Mouse (Mus musculus): ENCODE measurements around the gene Tiam1. TPM values are rescaled to one million over a fixed set of nuclear protein-coding genes. Genes with fewer than 3 reads are reported as not detected.

Gene Tiam1
- polyA plus RNA-seq, 1 experiment from 2014 or later, result 18.8 TPM

DNA sequence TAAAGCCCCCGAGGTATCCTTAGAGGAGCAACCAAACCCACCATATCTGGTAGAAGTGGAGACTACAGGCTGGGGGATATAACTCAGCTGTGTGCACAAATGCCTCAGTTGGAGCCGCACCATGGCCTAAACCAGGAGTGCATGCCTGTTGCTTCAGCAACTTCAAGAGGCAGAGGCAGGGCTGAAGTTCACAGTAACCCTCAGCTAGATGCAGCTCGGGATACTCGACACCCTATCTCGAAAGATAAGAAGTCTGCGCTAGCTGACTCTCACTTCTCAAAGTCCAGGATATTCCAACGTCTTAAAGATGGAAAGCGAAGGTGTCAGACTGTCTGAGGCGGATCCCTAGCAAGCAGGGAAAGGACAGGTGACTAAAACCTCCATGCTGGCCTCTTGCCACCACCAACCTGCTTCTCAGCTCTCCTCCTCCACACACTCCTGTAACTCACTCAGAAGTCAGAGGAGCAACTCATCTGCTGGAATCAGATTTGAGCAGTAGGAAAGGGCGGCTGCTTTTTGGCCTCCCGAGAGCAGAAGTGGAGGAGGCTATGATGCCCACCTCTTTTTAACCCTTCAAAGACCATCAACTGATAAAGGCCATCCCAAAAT is 52.4 kb downstream of the Tiam1 start:
- Histone ChIP-seq H3K9me3 (ENCODE audit: control insufficient read depth, low read length) (no peaks in the 10 kb centered on the region), H3K27me3 (ENCODE audit: control insufficient read depth, insufficient read depth, low read length) (no peaks in the 10 kb centered on the region), H3K9ac (ENCODE audit: low read length) (no peak overlapping the region), H3K4me1 (replicated peaks; ENCODE audit: control insufficient read depth, insufficient read depth) (no peaks in the 10 kb centered on the region), H3K27ac (replicated peaks) (no peak overlapping the region), H3K4me3 (ENCODE audit: low read depth, low read length) (no peak overlapping the region), H3K4me2 (replicated peaks; ENCODE audit: low read depth) (no peak overlapping the region), H3K36me3 (ENCODE audit: control insufficient read depth, insufficient read depth, low read length) (no peaks in the 10 kb centered on the region)
- ATAC-seq (ENCODE audit: low FRiP score, low TSS enrichment) (no peak), DNase-seq (ENCODE audit: low spot score) (no peak)
- TF ChIP-seq CTCF (IDR thresholded peaks at IDR 0.05; ENCODE audit: low read depth), result no peak
- no peak for TF ChIP-seq EP300 (optimal IDR thresholded peaks at IDR 0.05)
- 55% methylated on average over 11 of the region's 11 CpGs for WGBS

DNA sequence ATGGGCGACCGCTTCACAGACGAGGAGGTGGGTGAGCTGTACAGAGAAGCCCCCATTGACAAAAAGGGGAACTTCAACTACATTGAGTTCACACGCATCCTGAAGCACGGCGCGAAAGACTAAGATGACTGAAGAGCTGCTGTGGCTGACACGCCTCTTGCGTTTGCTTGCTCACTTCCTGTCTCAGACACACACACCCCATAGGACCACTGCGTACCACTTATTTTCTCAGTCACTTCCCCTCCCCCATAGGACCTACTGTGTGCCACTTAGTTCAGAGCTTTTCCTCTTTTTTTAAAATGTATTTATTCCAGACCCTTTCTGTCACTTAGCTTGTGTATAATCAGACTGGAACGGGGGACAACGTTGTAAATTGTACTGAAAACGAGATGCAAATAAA is 53.2 kb downstream of the Tiam1 start:
- Histone ChIP-seq H3K27me3 (ENCODE audit: control insufficient read depth, insufficient read depth, low read length) (no peaks in the 10 kb centered on the region), H3K9ac (ENCODE audit: low read length) (no peak overlapping the region), H3K4me1 (replicated peaks; ENCODE audit: control insufficient read depth, insufficient read depth) (no peaks in the 10 kb centered on the region), H3K27ac (replicated peaks) (no peak overlapping the region), H3K36me3 (ENCODE audit: control insufficient read depth, insufficient read depth, low read length) (no peaks in the 10 kb centered on the region), H3K4me2 (replicated peaks; ENCODE audit: low read depth) (no peak overlapping the region), H3K9me3 (ENCODE audit: control insufficient read depth, low read length) (no peaks in the 10 kb centered on the region), H3K4me3 (ENCODE audit: low read depth, low read length) (no peak overlapping the region)
- WGBS, result 87% methylated on average over 13 of the region's 13 CpGs
- no peak for TF ChIP-seq CTCF (IDR thresholded peaks at IDR 0.05; ENCODE audit: low read depth)
- no peak for TF ChIP-seq EP300 (optimal IDR thresholded peaks at IDR 0.05)
- no peak for ATAC-seq (ENCODE audit: low FRiP score, low TSS enrichment)
- DNase-seq (ENCODE audit: low spot score), result no peak

DNA sequence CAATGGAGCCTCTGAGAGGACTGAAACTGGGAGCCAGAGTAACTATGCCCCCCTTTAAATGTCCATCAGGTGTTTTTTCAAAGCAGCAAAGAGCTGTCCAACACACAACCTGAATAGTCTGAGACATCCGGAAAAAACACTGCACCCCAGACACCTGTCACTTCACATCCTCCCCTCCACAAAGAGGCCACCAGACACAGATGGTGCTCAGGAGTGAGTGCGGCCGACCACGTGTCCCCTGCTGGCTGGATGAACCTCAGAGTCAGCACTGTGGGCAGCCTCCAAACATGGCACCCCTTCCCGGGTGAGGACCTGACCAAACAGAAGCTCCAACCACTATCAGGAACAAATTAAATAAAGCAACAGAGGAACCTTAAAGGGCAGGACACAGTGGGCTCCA is 56.3 kb downstream of the Tiam1 start:
- DNase-seq (ENCODE audit: low spot score) (no peak), ATAC-seq (ENCODE audit: low FRiP score, low TSS enrichment) (no peak)
- Histone ChIP-seq H3K9ac (ENCODE audit: low read length) (no peak overlapping the region), H3K9me3 (ENCODE audit: control insufficient read depth, low read length) (no peaks in the 10 kb centered on the region), H3K4me1 (replicated peaks; ENCODE audit: control insufficient read depth, insufficient read depth) (no peaks in the 10 kb centered on the region), H3K27ac (replicated peaks) (no peak overlapping the region), H3K27me3 (ENCODE audit: control insufficient read depth, insufficient read depth, low read length) (no peaks in the 10 kb centered on the region), H3K4me2 (replicated peaks; ENCODE audit: low read depth) (no peak overlapping the region), H3K36me3 (ENCODE audit: control insufficient read depth, insufficient read depth, low read length) (no peaks in the 10 kb centered on the region), H3K4me3 (ENCODE audit: low read depth, low read length) (no peak overlapping the region)
- 78% methylated on average over 5 of the region's 5 CpGs for WGBS
- TF ChIP-seq EP300 (optimal IDR thresholded peaks at IDR 0.05), result no peak
- TF ChIP-seq CTCF (IDR thresholded peaks at IDR 0.05; ENCODE audit: low read depth), result no peak

DNA sequence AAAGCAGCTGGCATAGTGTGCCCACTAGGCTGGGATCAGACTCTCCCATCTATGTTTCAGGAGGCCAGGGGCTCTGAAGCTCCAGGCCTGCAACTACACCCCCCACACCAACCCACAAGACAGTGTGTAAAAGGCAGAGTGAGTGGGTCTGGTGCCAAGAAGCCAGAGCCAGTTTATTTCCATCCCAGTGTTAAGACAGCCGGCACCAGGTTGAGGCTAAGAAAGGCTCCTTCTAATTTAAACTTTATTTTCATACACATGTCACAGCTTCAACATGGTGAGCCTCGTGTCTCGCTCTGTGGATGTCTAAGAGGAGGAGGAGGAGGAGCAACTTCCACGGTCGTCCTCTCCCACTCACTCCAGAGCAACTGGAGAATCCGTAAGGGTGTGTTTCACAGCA is 57.5 kb downstream of the Tiam1 start:
- TF ChIP-seq CTCF (IDR thresholded peaks at IDR 0.05; ENCODE audit: low read depth) (no peak), EP300 (optimal IDR thresholded peaks at IDR 0.05) (no peak)
- Histone ChIP-seq H3K4me2 (replicated peaks; ENCODE audit: low read depth) (no peak overlapping the region), H3K36me3 (ENCODE audit: control insufficient read depth, insufficient read depth, low read length) (no peaks in the 10 kb centered on the region), H3K4me1 (replicated peaks; ENCODE audit: control insufficient read depth, insufficient read depth) (no peaks in the 10 kb centered on the region), H3K27me3 (ENCODE audit: control insufficient read depth, insufficient read depth, low read length) (no peaks in the 10 kb centered on the region), H3K27ac (replicated peaks) (no peak overlapping the region), H3K9me3 (ENCODE audit: control insufficient read depth, low read length) (no peaks in the 10 kb centered on the region), H3K4me3 (ENCODE audit: low read depth, low read length) (no peak overlapping the region), H3K9ac (ENCODE audit: low read length) (no peak overlapping the region)
- ATAC-seq (ENCODE audit: low FRiP score, low TSS enrichment) (no peak), DNase-seq (ENCODE audit: low spot score) (no peak)
- WGBS, result 56% methylated on average over 6 of the region's 6 CpGs

DNA sequence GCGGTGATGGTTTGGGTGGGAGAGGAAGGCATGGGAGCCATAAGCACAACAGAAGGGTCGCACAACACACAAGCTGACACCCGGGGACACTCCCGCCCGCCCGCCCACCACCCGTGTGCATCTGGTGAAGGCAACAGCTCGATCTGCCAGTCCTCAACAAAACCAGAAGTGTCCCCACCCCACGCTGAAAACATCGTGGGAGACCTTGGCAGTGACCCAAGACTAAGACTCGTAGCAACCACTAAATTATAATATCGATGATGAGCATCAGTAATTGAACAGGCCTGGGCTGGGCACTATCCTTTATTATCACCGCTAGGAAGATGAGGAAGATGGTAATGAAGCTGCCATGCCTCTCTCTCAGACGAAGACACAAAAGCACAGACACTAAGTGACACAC is 58.0 kb downstream of the Tiam1 start:
- no peak overlapping the region for H3K4me3 ChIP-seq (ENCODE audit: low read depth, low read length)
- no peaks in the 10 kb centered on the region for H3K4me1 ChIP-seq (replicated peaks; ENCODE audit: control insufficient read depth, insufficient read depth)
- DNase-seq (ENCODE audit: low spot score), result no peak
- no peaks in the 10 kb centered on the region for H3K36me3 ChIP-seq (ENCODE audit: control insufficient read depth, insufficient read depth, low read length)
- H3K27ac ChIP-seq (replicated peaks), result no peak overlapping the region
- TF ChIP-seq CTCF (IDR thresholded peaks at IDR 0.05; ENCODE audit: low read depth) (no peak), EP300 (optimal IDR thresholded peaks at IDR 0.05) (no peak)
- H3K9ac ChIP-seq (ENCODE audit: low read length), result no peak overlapping the region
- no peak for ATAC-seq (ENCODE audit: low FRiP score, low TSS enrichment)
- WGBS, result 74% methylated on average over 14 of the region's 14 CpGs
- H3K27me3 ChIP-seq (ENCODE audit: control insufficient read depth, insufficient read depth, low read length), result no peaks in the 10 kb centered on the region
- H3K9me3 ChIP-seq (ENCODE audit: control insufficient read depth, low read length), result no peaks in the 10 kb centered on the region
- no peak overlapping the region for H3K4me2 ChIP-seq (replicated peaks; ENCODE audit: low read depth)

DNA sequence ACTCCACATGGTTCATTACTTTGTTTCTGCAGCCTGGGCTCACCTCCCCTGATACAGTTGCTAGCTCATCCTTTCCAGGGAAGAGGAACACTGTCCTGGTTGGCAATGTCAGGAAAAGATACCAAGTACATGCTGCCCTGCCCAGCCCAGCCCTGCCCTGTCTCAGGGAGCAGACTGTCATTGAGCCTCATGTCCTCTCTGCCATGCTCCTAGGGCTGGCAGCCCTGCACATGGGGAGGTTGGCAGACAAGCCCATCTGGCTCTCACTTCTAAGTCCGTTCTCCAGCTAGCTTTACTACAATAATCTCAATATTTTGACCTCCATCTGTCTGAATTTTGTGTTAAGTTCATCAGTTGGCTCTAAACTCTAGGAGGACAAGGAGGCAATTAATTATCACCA is 62.4 kb downstream of the Tiam1 start:
- Histone ChIP-seq H3K4me2 (replicated peaks; ENCODE audit: low read depth) (no peak overlapping the region), H3K4me3 (ENCODE audit: low read depth, low read length) (no peak overlapping the region), H3K9me3 (ENCODE audit: control insufficient read depth, low read length) (no peaks in the 10 kb centered on the region), H3K36me3 (ENCODE audit: control insufficient read depth, insufficient read depth, low read length) (no peaks in the 10 kb centered on the region), H3K4me1 (replicated peaks; ENCODE audit: control insufficient read depth, insufficient read depth) (no peaks in the 10 kb centered on the region), H3K27ac (replicated peaks) (no peak overlapping the region), H3K9ac (ENCODE audit: low read length) (no peak overlapping the region), H3K27me3 (ENCODE audit: control insufficient read depth, insufficient read depth, low read length) (no peaks in the 10 kb centered on the region)
- WGBS, result 83% methylated on average over 1 of the region's 1 CpGs
- TF ChIP-seq EP300 (optimal IDR thresholded peaks at IDR 0.05) (no peak), CTCF (IDR thresholded peaks at IDR 0.05; ENCODE audit: low read depth) (no peak)
- no peak for DNase-seq (ENCODE audit: low spot score)
- no peak for ATAC-seq (ENCODE audit: low FRiP score, low TSS enrichment)

Measured in stomach, postnatal 0 days (tissue).